Mouse (Mus musculus): ENCODE results near the gene Foxp1. TPM values are rescaled to one million over a fixed set of nuclear protein-coding genes. Genes with fewer than 3 reads are reported as not detected.
A peak's percentile ranks its signal among the peaks of the same experiment; 100 is the strongest.

Gene Foxp1
- total RNA-seq, 2 experiments from 2014 or later: 88.5 to 93.5 TPM

DNA sequence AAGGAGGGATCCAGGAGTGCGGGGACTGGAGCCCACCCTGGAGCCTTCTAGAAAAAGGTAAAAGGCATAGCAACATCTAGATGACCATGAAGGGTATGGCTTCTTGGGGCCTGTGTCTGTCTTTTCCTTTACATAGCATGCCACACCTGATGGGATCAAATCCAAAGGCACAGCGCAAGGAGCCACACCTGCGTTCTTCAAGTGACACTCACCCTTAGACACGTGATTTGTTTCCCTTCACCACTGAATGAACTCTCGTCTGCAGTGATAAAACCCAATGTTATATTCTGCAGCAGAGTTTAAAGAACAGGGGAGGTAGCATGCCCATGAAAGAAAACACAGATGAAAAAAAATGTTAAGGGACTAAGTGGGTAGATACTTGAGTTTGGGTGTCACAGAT, 112.9 kb downstream of the Foxp1 start:
- no peak overlapping the region for H3K4me3 ChIP-seq
- DNase-seq (ENCODE audit: low spot score in 2 of 2): no peak
- TF ChIP-seq CTCF (conservative IDR thresholded peaks at IDR 0.05): no peak
- H3K27ac ChIP-seq: no peak overlapping the region

GRCm38 (mm10) chr6:99408880-99409279, 113.6 kb downstream of the Foxp1 start:
- Histone ChIP-seq H3K4me3 (no peak overlapping the region), H3K27ac (no peak overlapping the region)
- no peak for DNase-seq (ENCODE audit: low spot score in 2 of 2)
- TF ChIP-seq CTCF (conservative IDR thresholded peaks at IDR 0.05): no peak

GRCm38 (mm10) chr6:99403755-99404390, 118.6 kb downstream of the Foxp1 start:
- TF ChIP-seq CTCF (conservative IDR thresholded peaks at IDR 0.05): no peak
- no peak for DNase-seq (ENCODE audit: low spot score in 2 of 2)

GRCm38 (mm10) chr6:99402941-99403340, 119.6 kb downstream of the Foxp1 start:
- no peak for TF ChIP-seq CTCF (conservative IDR thresholded peaks at IDR 0.05)
- DNase-seq (ENCODE audit: low spot score in 2 of 2): no peak
- H3K27ac ChIP-seq: no peak overlapping the region
- H3K4me3 ChIP-seq: no peak overlapping the region

More at GRCm38 (mm10) chr6:99403755-99404390, 118.6 kb downstream of the Foxp1 start:
- H3K27ac ChIP-seq: no peak overlapping the region
- no peak overlapping the region for H3K4me3 ChIP-seq

DNA sequence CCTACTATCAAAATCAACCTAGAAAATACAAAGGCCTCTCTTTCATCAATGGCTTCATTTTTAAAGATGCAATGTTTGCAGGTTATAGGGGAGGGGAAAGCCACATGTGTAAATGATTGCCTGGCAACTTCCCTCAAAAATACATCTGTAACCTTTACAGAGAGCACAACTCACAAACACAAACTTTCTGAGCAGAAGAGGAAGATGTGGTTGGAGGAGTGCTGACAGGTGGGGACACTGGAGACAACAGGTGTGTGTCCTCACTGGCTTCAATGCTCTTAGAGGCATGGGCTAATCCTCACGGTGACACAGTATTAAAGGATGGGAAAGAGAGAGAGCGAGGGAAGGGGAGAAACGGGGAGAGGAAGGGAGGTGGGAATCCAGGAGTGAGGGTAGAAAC, 120.2 kb downstream of the Foxp1 start:
- Histone ChIP-seq H3K27ac (no peak overlapping the region), H3K4me3 (no peak overlapping the region)
- TF ChIP-seq CTCF (conservative IDR thresholded peaks at IDR 0.05): no peak
- DNase-seq (ENCODE audit: low spot score in 2 of 2): no peak

- Histone ChIP-seq H3K4me3 (no peak overlapping the region), H3K27ac (no peak overlapping the region)
- DNase-seq (ENCODE audit: low spot score in 2 of 2): no peak
- no peak for TF ChIP-seq CTCF (conservative IDR thresholded peaks at IDR 0.05)
Measured at GRCm38 (mm10) chr6:99401801-99402200, 120.7 kb downstream of the Foxp1 start.

- DNase-seq (ENCODE audit: low spot score in 2 of 2): no peak
- H3K27ac ChIP-seq: no peak overlapping the region
- H3K4me3 ChIP-seq: no peak overlapping the region
- TF ChIP-seq CTCF (conservative IDR thresholded peaks at IDR 0.05): no peak
Measured at GRCm38 (mm10) chr6:99401211-99401610, 121.3 kb downstream of the Foxp1 start.

- H3K4me3 ChIP-seq: no peak overlapping the region
- no peak for DNase-seq (ENCODE audit: low spot score in 2 of 2)
- no peak for TF ChIP-seq CTCF (conservative IDR thresholded peaks at IDR 0.05)
- no peak overlapping the region for H3K27ac ChIP-seq
Measured at GRCm38 (mm10) chr6:99395745-99396144, 126.8 kb downstream of the Foxp1 start.

GRCm38 (mm10) chr6:99394801-99395200, 127.7 kb downstream of the Foxp1 start:
- no peak overlapping the region for H3K27ac ChIP-seq
- H3K4me3 ChIP-seq: no peak overlapping the region
- DNase-seq (ENCODE audit: low spot score in 2 of 2): no peak
- TF ChIP-seq CTCF (conservative IDR thresholded peaks at IDR 0.05): no peak

- no peak for TF ChIP-seq CTCF (conservative IDR thresholded peaks at IDR 0.05)
- no peak overlapping the region for H3K27ac ChIP-seq
- no peak overlapping the region for H3K4me3 ChIP-seq
- no peak for DNase-seq (ENCODE audit: low spot score in 2 of 2)
Measured at GRCm38 (mm10) chr6:99392484-99392883, 130.0 kb downstream of the Foxp1 start.

GRCm38 (mm10) chr6:99388741-99389675, 133.5 kb downstream of the Foxp1 start:
- Histone ChIP-seq H3K27ac (peak overlapping the region; percentile 28), H3K4me3 (no peak overlapping the region)
- no peak for TF ChIP-seq CTCF (conservative IDR thresholded peaks at IDR 0.05)
- no peak for DNase-seq (ENCODE audit: low spot score in 2 of 2)

GRCm38 (mm10) chr6:99388023-99388422, 134.5 kb downstream of the Foxp1 start:
- no peak for TF ChIP-seq CTCF (conservative IDR thresholded peaks at IDR 0.05)
- no peak overlapping the region for H3K4me3 ChIP-seq
- DNase-seq (ENCODE audit: low spot score in 2 of 2): no peak
- H3K27ac ChIP-seq: no peak overlapping the region

DNA sequence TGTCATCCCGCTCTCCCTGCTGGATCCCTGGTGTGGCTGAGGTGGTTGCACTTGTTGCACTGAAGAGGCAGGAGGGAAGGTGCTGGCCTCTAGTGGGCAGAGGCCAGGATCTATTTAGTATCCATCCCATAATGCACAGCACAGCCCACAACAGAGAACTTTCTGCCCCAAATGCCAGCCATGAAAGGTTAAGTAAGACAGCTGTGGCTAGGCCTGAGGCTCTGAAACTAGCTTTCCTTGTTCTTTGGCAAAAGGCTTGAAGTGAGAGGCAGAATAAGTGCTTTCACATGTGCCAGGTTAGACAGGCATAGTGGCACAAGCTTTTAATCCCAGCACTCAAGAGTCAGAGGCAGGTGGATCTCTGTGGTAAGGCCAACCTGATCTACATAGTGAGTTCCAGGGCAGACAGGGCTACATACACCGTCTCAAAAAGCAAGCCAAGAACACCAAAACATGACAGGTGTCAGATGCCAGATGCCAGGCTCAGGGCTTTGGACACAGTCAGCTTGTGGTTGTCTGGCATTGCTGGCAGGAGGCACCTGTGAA, 137.4 kb downstream of the Foxp1 start:
- Histone ChIP-seq H3K4me3 (no peak overlapping the region), H3K27ac (no peak overlapping the region)
- TF ChIP-seq CTCF (conservative IDR thresholded peaks at IDR 0.05): peak; percentile 66
- no peak for DNase-seq (ENCODE audit: low spot score in 2 of 2)

All from layer of hippocampus, adult 2 months (tissue).